Mouse (Mus musculus): ENCODE measurements around the gene Prkab2. TPM values are rescaled to one million over a fixed set of nuclear protein-coding genes. Genes with fewer than 3 reads are reported as not detected.
A peak's percentile ranks its signal among the peaks of the same experiment; 100 is the strongest.

The Prkab2 gene
- polyA plus RNA-seq, 1 experiment from 2014 or later, result 3.1 TPM

- H3K27ac ChIP-seq (ENCODE audit: low read length), result peak overlapping the region; percentile 21; the same call in 1 of the 2 replicates
- H3K4me1 ChIP-seq (ENCODE audit: insufficient read depth, low read depth, low read length), result 0 out of 2 replicates have a peak, but pooled peaks cover 6% of the 10 kb centered on the region
- 0 out of 2 replicates have a peak, but pooled peaks cover 3% of the 10 kb centered on the region for H3K36me3 ChIP-seq (ENCODE audit: insufficient read depth, low read length)
- peak overlapping the region; percentile 94 for H3K4me2 ChIP-seq (replicated peaks; ENCODE audit: low read depth, low read length)
- WGBS, result under 1% methylated on average over 36 of the region's 50 CpGs
- peak overlapping the region; percentile 87 for H3K4me3 ChIP-seq (ENCODE audit: low read depth, low read length)
- no peaks in the 10 kb centered on the region for H3K9me3 ChIP-seq (ENCODE audit: low read length)
- TF ChIP-seq EP300 (IDR thresholded peaks at IDR 0.05) (no peak), CTCF (IDR thresholded peaks at IDR 0.05) (no peak)
- no peak for DNase-seq (ENCODE audit: low spot score)
- peak overlapping the region; percentile 51 for H3K9ac ChIP-seq (replicated peaks; ENCODE audit: low read depth)
- H3K27me3 ChIP-seq (replicated peaks; ENCODE audit: insufficient read depth, low read length), result no peaks in the 10 kb centered on the region
- ATAC-seq, result peak; percentile 73
Observed at GRCm38 (mm10) chr3:97658426-97659193, 617 bp downstream of the Prkab2 start.

GRCm38 (mm10) chr3:97659746-97660145 is 1.8 kb downstream of the Prkab2 start:
- no peak for TF ChIP-seq CTCF (IDR thresholded peaks at IDR 0.05)
- no peak for TF ChIP-seq EP300 (IDR thresholded peaks at IDR 0.05)
- peaks cover 7% of the 10 kb centered on the region; the same call in 1 of the 2 replicates for H3K36me3 ChIP-seq (ENCODE audit: insufficient read depth, low read length)
- 80% methylated on average over 7 of the region's 7 CpGs for WGBS
- 0 out of 2 replicates have a peak, but pooled peaks cover 6% of the 10 kb centered on the region for H3K4me1 ChIP-seq (ENCODE audit: insufficient read depth, low read depth, low read length)
- H3K9me3 ChIP-seq (ENCODE audit: low read length), result no peaks in the 10 kb centered on the region
- H3K4me3 ChIP-seq (ENCODE audit: low read depth, low read length), result no peak overlapping the region
- DNase-seq (ENCODE audit: low spot score) (no peak), ATAC-seq (no peak)
- H3K27ac ChIP-seq (ENCODE audit: low read length), result no peak overlapping the region
- H3K9ac ChIP-seq (replicated peaks; ENCODE audit: low read depth), result no peak overlapping the region
- no peaks in the 10 kb centered on the region for H3K27me3 ChIP-seq (replicated peaks; ENCODE audit: insufficient read depth, low read length)
- H3K4me2 ChIP-seq (replicated peaks; ENCODE audit: low read depth, low read length), result no peak overlapping the region; the same call in 1 of the 2 replicates

GRCm38 (mm10) chr3:97661206-97661605 is 3.2 kb downstream of the Prkab2 start:
- Histone ChIP-seq H3K4me2 (replicated peaks; ENCODE audit: low read depth, low read length) (no peak overlapping the region), H3K9ac (replicated peaks; ENCODE audit: low read depth) (no peak overlapping the region), H3K4me1 (ENCODE audit: insufficient read depth, low read depth, low read length) (0 out of 2 replicates have a peak, but pooled peaks cover 6% of the 10 kb centered on the region), H3K36me3 (ENCODE audit: insufficient read depth, low read length) (peaks cover 11% of the 10 kb centered on the region; the same call in 1 of the 2 replicates), H3K9me3 (ENCODE audit: low read length) (no peaks in the 10 kb centered on the region), H3K27me3 (replicated peaks; ENCODE audit: insufficient read depth, low read length) (no peaks in the 10 kb centered on the region), H3K4me3 (ENCODE audit: low read depth, low read length) (no peak overlapping the region), H3K27ac (ENCODE audit: low read length) (no peak overlapping the region)
- DNase-seq (ENCODE audit: low spot score) (no peak), ATAC-seq (no peak)
- 67% methylated on average over 8 of the region's 8 CpGs for WGBS
- TF ChIP-seq CTCF (IDR thresholded peaks at IDR 0.05), result no peak
- no peak for TF ChIP-seq EP300 (IDR thresholded peaks at IDR 0.05)

GRCm38 (mm10) chr3:97665525-97665924 is 7.5 kb downstream of the Prkab2 start:
- no peaks in the 10 kb centered on the region for H3K27me3 ChIP-seq (replicated peaks; ENCODE audit: insufficient read depth, low read length)
- H3K9ac ChIP-seq (replicated peaks; ENCODE audit: low read depth), result no peak overlapping the region
- H3K4me2 ChIP-seq (replicated peaks; ENCODE audit: low read depth, low read length), result no peak overlapping the region
- no peak for TF ChIP-seq EP300 (IDR thresholded peaks at IDR 0.05)
- DNase-seq (ENCODE audit: low spot score) (no peak), ATAC-seq (no peak)
- WGBS, result 67% methylated on average over 9 of the region's 9 CpGs
- H3K4me1 ChIP-seq (ENCODE audit: insufficient read depth, low read depth, low read length), result no peaks in the 10 kb centered on the region
- H3K9me3 ChIP-seq (ENCODE audit: low read length), result no peaks in the 10 kb centered on the region
- no peak overlapping the region for H3K27ac ChIP-seq (ENCODE audit: low read length)
- H3K36me3 ChIP-seq (ENCODE audit: insufficient read depth, low read length), result peaks cover 26% of the 10 kb centered on the region
- no peak overlapping the region for H3K4me3 ChIP-seq (ENCODE audit: low read depth, low read length)

- Histone ChIP-seq H3K9me3 (ENCODE audit: low read length) (no peaks in the 10 kb centered on the region), H3K4me2 (replicated peaks; ENCODE audit: low read depth, low read length) (no peak overlapping the region), H3K27ac (ENCODE audit: low read length) (no peak overlapping the region), H3K9ac (replicated peaks; ENCODE audit: low read depth) (no peak overlapping the region), H3K36me3 (ENCODE audit: insufficient read depth, low read length) (peaks cover 31% of the 10 kb centered on the region), H3K27me3 (replicated peaks; ENCODE audit: insufficient read depth, low read length) (no peaks in the 10 kb centered on the region), H3K4me1 (ENCODE audit: insufficient read depth, low read depth, low read length) (no peaks in the 10 kb centered on the region), H3K4me3 (ENCODE audit: low read depth, low read length) (no peak overlapping the region)
- TF ChIP-seq CTCF (IDR thresholded peaks at IDR 0.05), result no peak
- TF ChIP-seq EP300 (IDR thresholded peaks at IDR 0.05), result no peak
- no peak for ATAC-seq
- 57% methylated on average over 8 of the region's 8 CpGs for WGBS
- no peak for DNase-seq (ENCODE audit: low spot score)
Observed at GRCm38 (mm10) chr3:97666154-97666553, 8.2 kb downstream of the Prkab2 start.

- no peak overlapping the region for H3K4me3 ChIP-seq (ENCODE audit: low read depth, low read length)
- no peak for TF ChIP-seq EP300 (IDR thresholded peaks at IDR 0.05)
- TF ChIP-seq CTCF (IDR thresholded peaks at IDR 0.05), result no peak
- no peaks in the 10 kb centered on the region for H3K27me3 ChIP-seq (replicated peaks; ENCODE audit: insufficient read depth, low read length)
- H3K4me2 ChIP-seq (replicated peaks; ENCODE audit: low read depth, low read length), result no peak overlapping the region
- no peak overlapping the region for H3K9ac ChIP-seq (replicated peaks; ENCODE audit: low read depth)
- DNase-seq (ENCODE audit: low spot score), result no peak
- no peak for ATAC-seq
- no peak overlapping the region for H3K27ac ChIP-seq (ENCODE audit: low read length)
- 62% methylated on average over 14 of the region's 14 CpGs for WGBS
- H3K36me3 ChIP-seq (ENCODE audit: insufficient read depth, low read length), result peaks cover 35% of the 10 kb centered on the region
- no peaks in the 10 kb centered on the region for H3K9me3 ChIP-seq (ENCODE audit: low read length)
- no peaks in the 10 kb centered on the region for H3K4me1 ChIP-seq (ENCODE audit: insufficient read depth, low read depth, low read length)
Observed at GRCm38 (mm10) chr3:97667093-97667675, 9.2 kb downstream of the Prkab2 start.
